Mouse (Mus musculus) ES-Bruce4 (cell line): ENCODE measurements around the gene Rfx8. TPM values are rescaled to one million over a fixed set of nuclear protein-coding genes. Genes with fewer than 3 reads are reported as not detected.

ENCODE experiments used
- H3K27ac ChIP-seq: 2 replicates; pipeline ENCODE4 v1.5.1; 2012; ENCODE audit warnings: low read length, inconsistent platforms; ENCODE audit not compliant: insufficient read depth
- H3K27me3 ChIP-seq: 2 replicates; pipeline ENCODE4 v1.6.1; 2012; ENCODE audit warnings: mild to moderate bottlenecking, low read length, inconsistent platforms; ENCODE audit not compliant: control insufficient read depth, poor library complexity, insufficient read depth, severe bottlenecking
- H3K36me3 ChIP-seq: 2 replicates; pipeline ENCODE4 v1.6.1; 2012; ENCODE audit warnings: inconsistent platforms, mild to moderate bottlenecking, low read length, moderate library complexity; ENCODE audit not compliant: control insufficient read depth, poor library complexity, insufficient read depth, severe bottlenecking
- H3K4me1 ChIP-seq: one replicate; pipeline ENCODE4 v1.8.1; 2011; ENCODE audit warnings: low read length; ENCODE audit not compliant: control insufficient read depth, insufficient read depth
- H3K4me3 ChIP-seq: 2 replicates; pipeline ENCODE4 v1.5.1; 2011; ENCODE audit warnings: low read depth, mild to moderate bottlenecking, low read length
- H3K9ac ChIP-seq: 2 replicates; pipeline ENCODE4 v1.6.1; 2012; ENCODE audit warnings: low read depth, mild to moderate bottlenecking, inconsistent platforms; ENCODE audit not compliant: poor library complexity, severe bottlenecking
- H3K9me3 ChIP-seq: replicated peaks from 2 replicates; pipeline ENCODE4 v1.6.1; 2012; ENCODE audit warnings: mild to moderate bottlenecking, low read length, inconsistent platforms; ENCODE audit not compliant: control insufficient read depth, poor library complexity, insufficient read depth, severe bottlenecking
- CTCF ChIP-seq: IDR thresholded peaks from one replicate; pipeline ENCODE4 v1.8.1; 2011; ENCODE audit warnings: low read depth, low read length
- EP300 ChIP-seq: IDR thresholded peaks from 2 replicates; pipeline ENCODE4 v1.6.1; 2011; ENCODE audit warnings: low read depth, low read length; ENCODE audit not compliant: insufficient read depth
- POLR2A ChIP-seq: IDR thresholded peaks from one replicate; pipeline ENCODE4 v1.8.1; 2011; ENCODE audit warnings: low read length; ENCODE audit not compliant: insufficient read depth
- polyA plus RNA-seq: library from polyadenylated mRNA; stranded (reverse); fragments of >200 nt; gene quantifications from 2 replicates; pipeline ENCODE4 v1.2.4, GENCODE M21; 2011; ENCODE audit warnings: low read depth; ENCODE audit not compliant: missing spikeins, insufficient read depth, insufficient read length

Gene Rfx8
- polyA plus RNA-seq, 1 experiment: not detected

DNA sequence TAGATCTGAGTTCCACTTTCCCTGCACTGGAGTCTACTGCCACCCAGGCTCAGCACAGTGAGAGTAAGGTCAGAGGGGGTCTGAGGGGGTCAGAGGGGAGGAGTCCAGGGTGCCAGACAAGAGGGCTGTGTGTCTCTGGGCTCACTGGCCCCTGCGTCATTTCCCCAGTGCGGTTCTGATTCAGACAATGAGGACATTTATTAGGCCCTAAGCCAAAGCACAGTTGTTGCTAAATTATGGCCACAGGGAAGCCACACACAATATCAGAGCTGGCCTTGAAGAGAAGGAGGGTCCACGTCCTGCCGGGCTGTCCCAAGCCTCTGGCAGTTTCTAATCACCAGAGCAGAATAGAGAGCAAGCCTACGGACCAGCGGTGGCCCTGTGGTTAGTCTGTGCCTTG lies 22.3 kb downstream of the Rfx8 start:
- no peaks in the 10 kb centered on the region for H3K9me3 ChIP-seq
- no peak overlapping the region for H3K27ac ChIP-seq
- no peak overlapping the region for H3K4me3 ChIP-seq
- TF ChIP-seq POLR2A: no peak
- TF ChIP-seq CTCF: no peak
- TF ChIP-seq EP300: no peak
- H3K27me3 ChIP-seq: no peaks in the 10 kb centered on the region
- H3K36me3 ChIP-seq: no peaks in the 10 kb centered on the region
- peaks cover 6% of the 10 kb centered on the region for H3K4me1 ChIP-seq
- no peak overlapping the region for H3K9ac ChIP-seq

DNA sequence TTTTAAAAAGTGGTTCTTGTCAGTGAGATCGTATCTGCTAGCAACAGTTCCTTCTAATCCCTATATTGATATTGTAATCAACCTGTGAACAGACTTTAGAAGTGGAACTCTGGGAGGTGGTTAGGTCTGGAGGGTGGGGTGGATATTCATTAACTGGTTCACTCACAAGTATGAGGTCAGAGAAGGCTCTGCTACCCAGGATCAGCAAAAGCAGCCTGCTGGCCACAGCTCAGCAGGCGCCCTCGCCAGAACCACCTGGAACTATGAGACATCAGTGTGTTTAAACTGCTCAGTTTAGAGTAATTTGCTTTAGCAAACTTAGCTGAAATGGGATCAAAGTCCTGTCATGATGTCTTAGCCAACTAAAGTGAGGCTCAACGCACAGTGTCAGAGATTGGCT lies 25.6 kb downstream of the Rfx8 start:
- H3K27ac ChIP-seq: no peak overlapping the region
- no peaks in the 10 kb centered on the region for H3K36me3 ChIP-seq
- no peak overlapping the region for H3K9ac ChIP-seq
- H3K9me3 ChIP-seq: no peaks in the 10 kb centered on the region
- H3K4me1 ChIP-seq: peaks cover 2% of the 10 kb centered on the region
- H3K4me3 ChIP-seq: no peak overlapping the region
- H3K27me3 ChIP-seq: no peaks in the 10 kb centered on the region
- TF ChIP-seq CTCF: no peak
- TF ChIP-seq POLR2A: no peak
- no peak for TF ChIP-seq EP300

DNA sequence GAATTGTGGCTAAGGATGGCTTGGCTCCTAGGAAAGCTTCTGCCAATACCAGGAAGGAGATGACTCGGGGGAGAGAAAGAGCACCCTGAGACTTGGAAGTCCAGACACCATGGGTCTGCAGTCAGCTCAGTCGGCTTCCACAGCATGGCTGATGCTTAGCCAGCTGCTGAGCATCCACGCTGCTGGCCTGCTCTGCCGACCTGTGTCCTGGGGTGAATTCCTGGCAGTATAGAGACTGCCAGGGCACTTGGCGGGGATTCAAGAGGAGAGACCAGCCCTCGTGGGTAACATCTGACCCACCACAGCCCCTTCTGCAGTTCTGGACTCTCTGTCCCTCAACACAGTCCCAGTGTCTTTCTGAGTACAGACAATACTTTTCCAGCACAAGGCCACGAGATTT lies 26.0 kb downstream of the Rfx8 start:
- Histone ChIP-seq H3K27me3 (no peaks in the 10 kb centered on the region), H3K4me1 (no peaks in the 10 kb centered on the region), H3K9ac (no peak overlapping the region), H3K4me3 (no peak overlapping the region), H3K27ac (no peak overlapping the region), H3K9me3 (no peaks in the 10 kb centered on the region), H3K36me3 (no peaks in the 10 kb centered on the region)
- no peak for TF ChIP-seq POLR2A
- no peak for TF ChIP-seq CTCF
- TF ChIP-seq EP300: no peak

DNA sequence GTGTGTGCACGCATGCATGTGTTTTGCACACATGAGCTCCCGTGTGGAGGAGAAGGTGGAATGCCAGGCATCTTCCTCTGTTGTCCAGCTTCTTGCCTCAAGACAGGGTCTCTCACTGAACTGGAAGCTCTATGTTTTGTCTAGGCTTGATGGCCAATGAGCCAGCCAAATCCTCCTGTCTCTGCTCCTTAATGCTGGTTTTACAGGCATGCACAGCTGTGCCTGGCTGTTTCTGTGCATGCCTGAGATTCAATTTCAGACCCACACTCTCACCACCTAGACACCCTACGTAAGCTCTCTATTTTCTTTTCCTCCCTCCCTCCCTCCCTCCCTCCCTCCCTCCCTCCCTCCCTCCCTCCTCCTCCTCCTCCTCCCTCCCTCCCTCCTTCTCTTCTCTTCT lies 28.8 kb downstream of the Rfx8 start:
- no peaks in the 10 kb centered on the region for H3K4me1 ChIP-seq
- H3K9ac ChIP-seq: no peak overlapping the region
- H3K27me3 ChIP-seq: no peaks in the 10 kb centered on the region
- TF ChIP-seq POLR2A (no peak), EP300 (no peak), CTCF (no peak)
- no peak overlapping the region for H3K4me3 ChIP-seq
- H3K27ac ChIP-seq: no peak overlapping the region
- no peaks in the 10 kb centered on the region for H3K36me3 ChIP-seq
- no peaks in the 10 kb centered on the region for H3K9me3 ChIP-seq

DNA sequence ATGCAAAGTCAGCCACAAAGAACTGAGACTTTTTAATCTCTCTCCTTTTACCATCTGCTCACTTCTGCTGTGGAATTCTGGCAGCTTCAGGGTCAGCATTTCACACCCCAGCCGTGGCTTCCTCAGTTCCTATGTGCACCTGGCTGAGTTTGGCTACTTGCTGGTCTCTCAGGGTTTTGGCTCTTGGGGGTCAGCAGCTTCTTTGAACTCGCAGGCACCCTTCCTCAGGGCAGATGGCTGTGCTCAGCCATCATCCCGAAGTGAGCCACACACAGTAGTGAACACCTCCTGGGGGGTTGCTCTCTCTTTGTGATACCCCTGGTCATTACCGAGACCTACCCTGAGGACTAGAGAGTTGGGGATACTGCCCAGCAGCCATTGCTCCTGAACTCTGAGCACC lies 29.7 kb downstream of the Rfx8 start:
- Histone ChIP-seq H3K4me1 (no peaks in the 10 kb centered on the region), H3K4me3 (no peak overlapping the region), H3K9me3 (no peaks in the 10 kb centered on the region), H3K27me3 (no peaks in the 10 kb centered on the region), H3K36me3 (no peaks in the 10 kb centered on the region), H3K27ac (no peak overlapping the region), H3K9ac (no peak overlapping the region)
- TF ChIP-seq CTCF: no peak
- no peak for TF ChIP-seq POLR2A
- TF ChIP-seq EP300: no peak

DNA sequence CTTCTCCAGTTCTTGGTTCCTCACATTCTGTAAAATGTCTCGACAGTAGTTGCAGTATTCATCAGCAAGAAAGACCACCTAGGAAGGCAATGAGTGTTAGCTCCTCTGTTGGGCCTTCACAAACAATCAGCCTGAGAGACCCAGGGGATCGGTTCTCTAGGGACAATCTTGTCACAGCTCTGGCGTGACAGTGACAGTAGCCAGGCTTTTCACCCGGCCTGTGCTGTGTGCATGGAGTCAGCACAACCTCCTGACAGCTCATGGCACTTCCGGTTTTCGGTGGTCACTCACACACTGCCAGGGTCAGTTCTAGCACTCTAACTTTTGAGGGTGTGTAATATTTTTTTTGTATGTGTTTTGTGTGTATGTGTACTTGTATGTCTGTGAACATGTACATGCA lies 32.2 kb downstream of the Rfx8 start:
- H3K27ac ChIP-seq: no peak overlapping the region
- TF ChIP-seq CTCF (no peak), EP300 (no peak), POLR2A (no peak)
- H3K9me3 ChIP-seq: no peaks in the 10 kb centered on the region
- no peaks in the 10 kb centered on the region for H3K4me1 ChIP-seq
- no peak overlapping the region for H3K4me3 ChIP-seq
- no peak overlapping the region for H3K9ac ChIP-seq
- no peaks in the 10 kb centered on the region for H3K36me3 ChIP-seq
- H3K27me3 ChIP-seq: no peaks in the 10 kb centered on the region
